Mouse (Mus musculus) liver, adult 2 months (tissue): ENCODE results near the gene Fry.

Experiments
- CTCF ChIP-seq: fragments of 200-500 bp; IDR thresholded peaks from 2 replicates; pipeline ENCODE4 v1.5.1; 2011; ENCODE audit warnings: low read depth, low read length, control low read depth
- POLR2A ChIP-seq: fragments of 200-500 bp; IDR thresholded peaks from 2 replicates; pipeline ENCODE4 v1.6.1; 2011; ENCODE audit warnings: low read length, control low read depth; ENCODE audit not compliant: insufficient read depth; ENCODE audit errors: extremely low read depth

GRCm38 (mm10) chr5:150167287-150167686 is 48.8 kb downstream of the Fry start:
- no peak for TF ChIP-seq CTCF
- TF ChIP-seq POLR2A, result no peak
